Mouse (Mus musculus): ENCODE measurements around the gene Tpcn2.

GRCm38 (mm10) chr7:145146252-145146930, 137.4 kb downstream of the Tpcn2 start:
- no peak for TF ChIP-seq CTCF (IDR thresholded peaks at IDR 0.05; ENCODE audit: low read depth, low read length)
- TF ChIP-seq POLR2A (IDR thresholded peaks at IDR 0.05; ENCODE audit: extremely low read depth, insufficient read depth, low read length): no peak
